Mouse (Mus musculus) layer of hippocampus, adult 2 months (tissue): Measurements from ENCODE around the gene Ccz1. TPM values are rescaled to one million over a fixed set of nuclear protein-coding genes. Genes with fewer than 3 reads are reported as not detected.

Source experiments
- DNase-seq, 2 experiments: peaks; one replicate each; pipeline ENCODE4 v3.0.0; 2022; ENCODE audit warnings: low spot score in 2 of 2
- H3K27ac ChIP-seq: fragments of 200-600 bp; 2 replicates; pipeline ENCODE4 v1.8.1; 2022
- H3K4me3 ChIP-seq: fragments of 200-600 bp; 2 replicates; pipeline ENCODE4 v1.8.1; 2022; ENCODE audit warnings: mild to moderate bottlenecking
- CTCF ChIP-seq: fragments of 200-600 bp; conservative IDR thresholded peaks from 2 replicates; pipeline ENCODE4 v1.8.1; 2022; ENCODE audit warnings: antibody characterized with exemption, mild to moderate bottlenecking, moderate library complexity
- long read RNA-seq, 2 experiments: library from polyadenylated mRNA; stranded (forward); transcript quantifications; one replicate each; pipeline ENCODE4 v2.0.0; 2021; ENCODE audit warnings: borderline mapping rate in 2 of 2
- total RNA-seq, 2 experiments: library from RNA; stranded (reverse); gene quantifications; 2 replicates each; pipeline ENCODE4 v1.2.3; 2021

Ccz1 gene
- total RNA-seq: 10 to 100 TPM; 37.1 to 41.2 TPM
- long read RNA-seq, experiment 1, transcript Ccz1-201 (15 exons, 1,769 nt): major isoform, 20 of 28 reads
- long read RNA-seq, experiment 1, partial matches to known transcripts: 5 of 28 reads
- long read RNA-seq, experiment 1, other reads (novel, unspliced or antisense): 3 of 28 reads
- long read RNA-seq, experiment 2, transcript Ccz1-201 (15 exons, 1,769 nt): major isoform, 27 of 29 reads
- long read RNA-seq, experiment 2, partial matches to known transcripts: 0 of 29 reads
- long read RNA-seq, experiment 2, other reads (novel, unspliced or antisense): 2 of 29 reads

GRCm38 (mm10) chr5:144014551-144015311, at the start of gene Ccz1:
Gene Ccz1 (minus strand): TSS chr5:144014877.
- Histone ChIP-seq H3K4me3 (peak within 1 kb of the TSS; percentile 96), H3K27ac (peak within 1 kb of the TSS; percentile 90)
- TF ChIP-seq CTCF: no peak
- peak; percentile 77 to 78 for DNase-seq

- TF ChIP-seq CTCF: no peak
- no peak overlapping the region for H3K27ac ChIP-seq
- no peak overlapping the region for H3K4me3 ChIP-seq
- no peak for DNase-seq
Observed at GRCm38 (mm10) chr5:144064093-144064492, 49.4 kb upstream of the Ccz1 start.

- no peak overlapping the region for H3K4me3 ChIP-seq
- no peak overlapping the region for H3K27ac ChIP-seq
- no peak for TF ChIP-seq CTCF
- DNase-seq: no peak
Observed at GRCm38 (mm10) chr5:144054340-144054739, 39.7 kb upstream of the Ccz1 start.

GRCm38 (mm10) chr5:144053450-144053849, 38.8 kb upstream of the Ccz1 start:
- Histone ChIP-seq H3K4me3 (no peak overlapping the region), H3K27ac (no peak overlapping the region)
- no peak for DNase-seq
- TF ChIP-seq CTCF: no peak

- peak; percentile 58 for TF ChIP-seq CTCF
- DNase-seq: no peak
Observed at GRCm38 (mm10) chr5:144051268-144051667, 36.6 kb upstream of the Ccz1 start.

GRCm38 (mm10) chr5:144049881-144050280, 35.2 kb upstream of the Ccz1 start:
- DNase-seq: no peak
- TF ChIP-seq CTCF: no peak
- H3K27ac ChIP-seq: no peak overlapping the region
- no peak overlapping the region for H3K4me3 ChIP-seq

More at GRCm38 (mm10) chr5:144051268-144051667, 36.6 kb upstream of the Ccz1 start:
- no peak overlapping the region for H3K27ac ChIP-seq
- H3K4me3 ChIP-seq: no peak overlapping the region

- TF ChIP-seq CTCF: no peak
- Histone ChIP-seq H3K4me3 (peak overlapping the region; percentile 23; the same call in 1 of the 2 replicates), H3K27ac (peak overlapping the region; percentile 77)
- DNase-seq: peak; percentile 51 to 58
Observed at GRCm38 (mm10) chr5:144047324-144047723, 32.6 kb upstream of the Ccz1 start.

GRCm38 (mm10) chr5:144043166-144043565, 28.5 kb upstream of the Ccz1 start:
- Histone ChIP-seq H3K4me3 (no peak overlapping the region), H3K27ac (no peak overlapping the region)
- no peak for DNase-seq
- TF ChIP-seq CTCF: no peak

GRCm38 (mm10) chr5:144040720-144041364, 26.2 kb upstream of the Ccz1 start:
- peak; percentile 98 for TF ChIP-seq CTCF

GRCm38 (mm10) chr5:144039886-144040285, 25.2 kb upstream of the Ccz1 start:
- Histone ChIP-seq H3K4me3 (no peak overlapping the region), H3K27ac (no peak overlapping the region)
- DNase-seq: no peak
- no peak for TF ChIP-seq CTCF

More at GRCm38 (mm10) chr5:144040720-144041364, 26.2 kb upstream of the Ccz1 start:
- no peak overlapping the region for H3K27ac ChIP-seq
- peak overlapping the region; percentile 23 for H3K4me3 ChIP-seq
- DNase-seq: peak; percentile 41 to 82

- DNase-seq: no peak
- Histone ChIP-seq H3K4me3 (no peak overlapping the region), H3K27ac (no peak overlapping the region)
- TF ChIP-seq CTCF: no peak
Observed at GRCm38 (mm10) chr5:144039156-144039675, 24.5 kb upstream of the Ccz1 start.

GRCm38 (mm10) chr5:144036952-144037351, 22.3 kb upstream of the Ccz1 start:
- Histone ChIP-seq H3K27ac (no peak overlapping the region), H3K4me3 (peak overlapping the region; percentile 24; the same call in 1 of the 2 replicates)
- no peak for TF ChIP-seq CTCF
- no peak for DNase-seq

GRCm38 (mm10) chr5:144034567-144034966, 19.9 kb upstream of the Ccz1 start:
- peak; percentile 29 to 50 for DNase-seq
- TF ChIP-seq CTCF: no peak

More at GRCm38 (mm10) chr5:144034567-144034966, 19.9 kb upstream of the Ccz1 start:
- peak overlapping the region; percentile 62; the same call in 1 of the 2 replicates for H3K27ac ChIP-seq
- H3K4me3 ChIP-seq: no peak overlapping the region
